Mouse (Mus musculus) heart, embryonic 13.5 days (tissue): ENCODE data around the gene Elmo3. TPM values are rescaled to one million over a fixed set of nuclear protein-coding genes. Genes with fewer than 3 reads are reported as not detected.
A peak's percentile ranks its signal among the peaks of the same experiment; 100 is the strongest.

Source experiments
- ATAC-seq: fragments of 200-750 bp; cut with Nextera tagmentation; 2 replicates; pipeline ENCODE4 v1.8.0; 2017; ENCODE audit warnings: moderate TSS enrichment; ENCODE audit not compliant: insufficient number of reproducible peaks, low FRiP score, low TSS enrichment; ENCODE audit errors: extremely low read depth
- H3K27ac ChIP-seq: fragments of 300-500 bp; sonication (generic); replicated peaks from 2 replicates; pipeline ENCODE4 v1.5.1; 2015; ENCODE audit warnings: moderate library complexity, mild to moderate bottlenecking, inconsistent platforms
- H3K27me3 ChIP-seq: fragments of 300-500 bp; sonication (generic); replicated peaks from 2 replicates; pipeline ENCODE4 v1.6.1; 2015; ENCODE audit warnings: mild to moderate bottlenecking, inconsistent platforms
- H3K36me3 ChIP-seq: fragments of 300-500 bp; sonication (generic); 2 replicates; pipeline ENCODE4 v1.6.1; 2015; ENCODE audit warnings: mild to moderate bottlenecking, inconsistent platforms
- H3K4me1 ChIP-seq: fragments of 300-500 bp; sonication (generic); 2 replicates; pipeline ENCODE4 v1.6.1; 2015; ENCODE audit warnings: inconsistent platforms
- H3K4me2 ChIP-seq: fragments of 300-500 bp; sonication (generic); 2 replicates; pipeline ENCODE4 v1.6.1; 2015; ENCODE audit warnings: inconsistent platforms, mild to moderate bottlenecking, moderate library complexity
- H3K4me3 ChIP-seq: fragments of 300-500 bp; sonication (generic); 2 replicates; pipeline ENCODE4 v1.5.1; 2015; ENCODE audit warnings: moderate library complexity, mild to moderate bottlenecking, inconsistent platforms
- H3K9ac ChIP-seq: fragments of 300-500 bp; sonication (generic); 2 replicates; pipeline ENCODE4 v1.6.1; 2015; ENCODE audit warnings: inconsistent platforms, mild to moderate bottlenecking, moderate library complexity
- H3K9me3 ChIP-seq: fragments of 300-500 bp; sonication (generic); 2 replicates; pipeline ENCODE4 v1.6.1; 2016; ENCODE audit warnings: inconsistent platforms
- WGBS: fragments of 180-500 bp; shearing (Covaris S2); methylation state at CpG from one replicate; pipeline ENCODE4 v1.1.7; 2015; ENCODE audit warnings: mixed read lengths; 5-methylcytosine and 5-hydroxymethylcytosine counted together
- polyA plus RNA-seq: library from polyadenylated mRNA; unstranded; fragments of >200 nt; fragmentation: Nextera tagmentation; extraction: Ambion mirVana; gene quantifications from 2 replicates; pipeline ENCODE4 v1.2.1, GENCODE M21; 2015

Elmo3 gene
- polyA plus RNA-seq, 1 experiment from 2014 or later: 2.6 TPM

DNA sequence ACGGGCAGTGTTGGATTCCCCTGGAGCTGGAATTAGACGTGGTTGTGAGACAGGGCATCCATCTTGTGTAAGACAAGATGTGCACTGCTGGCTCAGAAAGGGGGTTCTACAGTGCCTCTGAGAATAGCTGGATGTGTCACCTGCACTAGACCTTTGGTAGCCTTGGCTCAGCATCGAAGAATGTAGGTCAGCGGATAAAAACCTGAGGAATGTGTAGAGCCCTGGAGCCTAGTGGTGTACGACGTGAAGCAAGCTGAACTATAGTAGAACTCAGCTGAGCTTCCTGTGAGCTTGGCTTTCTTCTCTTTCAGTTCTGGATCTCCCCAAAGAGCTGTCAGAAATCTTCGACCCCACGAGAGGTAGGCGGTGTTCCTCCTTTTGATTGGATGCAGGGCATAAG, 1.5 kb upstream of the Elmo3 start:
- WGBS: 62% methylated on average over 9 of the region's 9 CpGs
- ATAC-seq: 0 out of 2 replicates have a peak, but pooled peaks have one; percentile 16
- Histone ChIP-seq H3K4me3 (no peak overlapping the region), H3K27me3 (no peaks in the 10 kb centered on the region), H3K36me3 (peaks cover 82% of the 10 kb centered on the region), H3K27ac (peak overlapping the region; percentile 67), H3K4me1 (peaks cover 51% of the 10 kb centered on the region), H3K9ac (peak overlapping the region; percentile 21; the same call in 1 of the 2 replicates), H3K9me3 (no peaks in the 10 kb centered on the region), H3K4me2 (no peak overlapping the region)

DNA sequence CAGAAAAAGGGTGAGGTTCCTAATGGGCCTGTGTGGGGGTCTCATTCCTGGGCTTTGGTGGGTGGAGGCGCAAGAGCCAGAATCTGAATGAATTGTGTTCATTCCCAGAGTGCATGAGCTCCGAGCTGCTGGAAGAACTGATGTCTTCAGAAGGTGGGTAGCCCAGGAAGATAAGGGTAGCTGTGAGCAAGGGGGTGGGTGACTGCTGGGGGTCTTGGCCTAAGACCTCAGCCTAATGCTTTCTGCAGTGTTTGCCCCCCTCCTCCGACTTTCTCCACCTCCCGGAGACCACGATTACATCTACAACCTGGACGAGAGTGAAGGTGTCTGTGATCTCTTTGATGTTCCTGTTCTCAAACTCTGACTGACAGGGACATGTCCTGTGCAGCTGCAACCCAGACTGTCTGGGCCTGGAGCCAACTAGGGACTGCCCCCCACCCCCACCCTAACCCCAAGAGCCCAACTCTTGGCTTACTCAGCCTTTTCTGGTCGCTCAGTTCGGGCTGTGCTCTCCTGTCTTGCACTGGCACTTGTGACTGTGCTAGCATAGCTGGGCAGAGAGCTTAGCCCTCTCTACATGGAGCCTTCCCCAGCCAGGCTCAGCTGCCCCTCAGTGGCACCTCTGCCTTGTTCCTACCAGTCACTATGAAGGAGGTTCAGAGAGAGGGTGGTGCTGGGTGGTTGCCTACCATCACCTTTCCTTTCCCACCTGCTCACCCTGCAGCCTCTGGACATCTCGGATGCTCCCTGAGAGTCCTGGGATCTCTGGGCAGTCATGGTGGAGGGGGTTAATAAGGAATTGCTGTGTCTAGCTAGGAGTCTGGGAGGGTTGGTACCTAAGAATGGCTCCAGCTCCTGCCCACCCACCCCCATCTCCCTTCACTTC, 833 bp upstream of the Elmo3 start:
- ATAC-seq: no peak
- H3K4me3 ChIP-seq: no peak overlapping the region
- H3K4me1 ChIP-seq: peaks cover 48% of the 10 kb centered on the region
- peaks cover 82% of the 10 kb centered on the region for H3K36me3 ChIP-seq
- H3K27ac ChIP-seq: peak overlapping the region; percentile 67
- peak overlapping the region; percentile 70; the same call in 1 of the 2 replicates for H3K4me2 ChIP-seq
- 41% methylated on average over 9 of the region's 9 CpGs for WGBS
- no peaks in the 10 kb centered on the region for H3K9me3 ChIP-seq
- no peaks in the 10 kb centered on the region for H3K27me3 ChIP-seq
- peak overlapping the region; percentile 50 for H3K9ac ChIP-seq

DNA sequence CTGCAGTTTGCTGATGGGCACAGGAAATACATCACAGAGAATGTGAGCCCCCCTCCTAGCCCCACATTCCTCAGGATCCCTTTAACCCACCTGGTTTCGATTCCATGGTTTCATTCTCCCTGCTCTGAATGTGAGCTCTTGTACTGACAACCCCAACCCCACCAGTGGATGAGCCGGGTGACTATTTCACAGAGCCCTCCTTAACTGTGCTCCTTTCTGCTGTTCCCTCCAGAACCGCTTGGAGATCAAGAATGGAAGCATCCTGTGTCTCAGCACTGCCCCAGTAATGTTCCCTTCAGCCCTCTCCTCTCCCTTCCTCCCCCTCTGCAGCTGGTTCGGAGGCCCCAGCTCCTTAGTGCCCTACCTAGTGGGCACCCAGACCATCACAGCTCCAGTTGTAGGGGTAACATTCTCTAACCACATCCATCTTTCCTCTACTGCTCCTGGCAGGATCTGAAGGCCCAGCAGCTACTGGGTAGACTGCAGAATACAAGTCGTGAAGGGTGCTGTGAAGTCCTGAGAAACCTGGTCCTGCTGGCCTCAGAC, 818 bp downstream of the Elmo3 start:
- Histone ChIP-seq H3K9ac (peak overlapping the region; percentile 75), H3K36me3 (peaks cover 82% of the 10 kb centered on the region), H3K27me3 (no peaks in the 10 kb centered on the region), H3K9me3 (no peaks in the 10 kb centered on the region), H3K27ac (peak overlapping the region; percentile 67), H3K4me1 (peaks cover 41% of the 10 kb centered on the region), H3K4me3 (peak overlapping the region; percentile 46), H3K4me2 (peak overlapping the region; percentile 70)
- ATAC-seq: no peak
- 50% methylated on average over 5 of the region's 5 CpGs for WGBS

DNA sequence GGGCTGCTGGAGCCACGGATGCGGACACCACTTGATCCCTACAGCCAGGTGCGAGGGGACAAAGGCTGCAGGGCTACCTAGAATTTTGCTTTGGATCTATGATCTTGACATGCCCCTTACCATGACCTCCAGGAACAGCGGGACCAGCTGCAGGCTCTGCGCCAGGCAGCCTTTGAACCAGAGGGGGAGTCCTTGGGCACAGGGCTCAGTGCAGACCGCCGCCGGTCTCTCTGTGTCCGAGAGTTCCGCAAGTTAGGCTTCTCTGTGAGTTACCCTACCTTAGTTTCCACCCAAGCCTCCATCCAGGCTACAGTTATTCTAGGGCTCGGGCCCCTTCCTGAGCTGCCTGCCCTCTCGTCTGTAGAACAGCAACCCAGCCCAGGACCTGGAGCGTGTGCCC, 2.3 kb downstream of the Elmo3 start:
- Histone ChIP-seq H3K9me3 (no peaks in the 10 kb centered on the region), H3K4me2 (no peak overlapping the region), H3K4me1 (peaks cover 42% of the 10 kb centered on the region), H3K27me3 (no peaks in the 10 kb centered on the region), H3K4me3 (no peak overlapping the region), H3K36me3 (peaks cover 82% of the 10 kb centered on the region), H3K27ac (no peak overlapping the region), H3K9ac (no peak overlapping the region)
- 94% methylated on average over 13 of the region's 13 CpGs for WGBS
- no peak for ATAC-seq

DNA sequence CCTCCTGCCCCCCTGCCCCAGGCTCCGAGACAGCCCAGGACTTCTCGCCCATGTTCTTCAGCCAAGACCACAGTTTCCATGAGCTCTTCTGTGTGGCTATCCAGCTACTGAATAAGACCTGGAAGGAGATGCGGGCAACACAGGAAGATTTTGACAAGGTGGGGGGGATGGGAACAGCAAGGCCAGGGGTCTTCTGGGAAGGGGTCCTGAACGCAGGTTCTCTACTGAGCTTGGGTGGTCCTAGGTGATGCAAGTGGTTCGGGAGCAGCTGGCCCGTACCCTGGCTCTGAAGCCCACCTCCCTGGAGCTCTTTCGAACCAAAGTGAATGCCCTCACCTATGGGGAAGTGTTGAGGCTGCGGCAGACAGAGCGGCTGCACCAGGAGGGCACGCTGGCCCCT, 3.0 kb downstream of the Elmo3 start:
- Histone ChIP-seq H3K4me1 (peaks cover 44% of the 10 kb centered on the region), H3K27ac (no peak overlapping the region), H3K9ac (no peak overlapping the region), H3K4me3 (no peak overlapping the region), H3K4me2 (no peak overlapping the region), H3K36me3 (peaks cover 82% of the 10 kb centered on the region), H3K9me3 (no peaks in the 10 kb centered on the region), H3K27me3 (no peaks in the 10 kb centered on the region)
- no peak for ATAC-seq
- WGBS: 91% methylated on average over 10 of the region's 10 CpGs

DNA sequence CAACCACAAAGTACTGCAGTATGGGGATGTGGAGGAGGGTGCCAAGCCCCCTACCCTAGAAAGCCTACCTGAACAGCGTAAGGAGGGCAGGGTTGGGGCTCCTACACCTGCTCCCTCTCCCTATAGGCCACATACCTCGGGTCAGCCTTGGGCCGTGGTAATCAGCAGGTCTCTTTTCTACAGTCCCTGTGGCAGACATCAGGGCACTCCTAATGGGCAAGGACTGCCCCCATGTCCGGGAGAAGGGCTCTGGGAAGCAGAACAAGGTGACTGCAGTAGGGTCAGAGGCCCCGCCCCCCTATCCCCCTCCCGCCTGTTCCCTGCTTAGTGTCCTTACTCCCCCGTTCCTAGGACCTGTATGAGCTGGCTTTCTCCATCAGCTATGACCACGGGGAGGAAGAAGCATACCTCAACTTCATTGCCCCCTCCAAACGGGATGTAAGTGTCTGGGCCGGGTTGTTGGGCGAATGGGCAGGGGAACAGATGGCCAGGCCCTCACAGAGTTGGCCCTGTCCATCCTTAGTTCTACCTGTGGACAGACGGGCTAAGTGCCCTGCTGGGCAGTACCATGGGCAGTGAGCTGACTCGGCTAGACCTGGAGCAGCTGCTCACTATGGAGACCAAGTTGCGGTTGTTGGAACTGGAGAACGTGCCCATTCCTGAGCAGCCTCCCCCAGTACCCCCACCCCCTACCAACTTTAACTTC, 3.9 kb downstream of the Elmo3 start:
- 75% methylated on average over 15 of the region's 15 CpGs for WGBS
- H3K27ac ChIP-seq: no peak overlapping the region
- H3K4me1 ChIP-seq: peaks cover 44% of the 10 kb centered on the region
- H3K9ac ChIP-seq: no peak overlapping the region
- H3K9me3 ChIP-seq: no peaks in the 10 kb centered on the region
- H3K4me3 ChIP-seq: no peak overlapping the region
- H3K36me3 ChIP-seq: peaks cover 80% of the 10 kb centered on the region
- ATAC-seq: no peak
- H3K27me3 ChIP-seq: no peaks in the 10 kb centered on the region
- H3K4me2 ChIP-seq: no peak overlapping the region

DNA sequence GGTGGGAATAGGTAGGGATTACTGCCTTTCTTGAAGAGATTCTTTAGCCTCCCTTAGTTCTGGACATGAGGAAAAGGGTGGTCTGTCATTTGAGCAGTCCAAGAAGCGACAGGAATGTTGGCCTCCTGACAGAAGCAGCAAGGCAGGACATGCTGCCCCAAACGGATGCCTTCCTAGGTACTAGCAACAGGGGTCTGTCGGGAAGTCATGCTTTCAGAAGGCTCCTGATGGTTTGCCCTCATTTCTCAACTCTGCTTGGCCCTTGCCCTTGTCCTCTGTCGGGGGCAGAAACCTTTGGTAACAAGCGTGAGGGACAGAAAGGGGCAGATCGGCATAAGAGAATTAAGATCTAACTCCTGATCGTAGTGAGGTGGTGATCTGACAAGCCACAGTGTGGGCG, 4.7 kb downstream of the Elmo3 start:
- Histone ChIP-seq H3K4me2 (no peak overlapping the region), H3K4me3 (no peak overlapping the region), H3K27ac (no peak overlapping the region), H3K9me3 (no peaks in the 10 kb centered on the region), H3K9ac (no peak overlapping the region), H3K4me1 (peaks cover 44% of the 10 kb centered on the region), H3K36me3 (peaks cover 83% of the 10 kb centered on the region), H3K27me3 (no peaks in the 10 kb centered on the region)
- WGBS: 78% methylated on average over 8 of the region's 8 CpGs
- ATAC-seq: no peak

DNA sequence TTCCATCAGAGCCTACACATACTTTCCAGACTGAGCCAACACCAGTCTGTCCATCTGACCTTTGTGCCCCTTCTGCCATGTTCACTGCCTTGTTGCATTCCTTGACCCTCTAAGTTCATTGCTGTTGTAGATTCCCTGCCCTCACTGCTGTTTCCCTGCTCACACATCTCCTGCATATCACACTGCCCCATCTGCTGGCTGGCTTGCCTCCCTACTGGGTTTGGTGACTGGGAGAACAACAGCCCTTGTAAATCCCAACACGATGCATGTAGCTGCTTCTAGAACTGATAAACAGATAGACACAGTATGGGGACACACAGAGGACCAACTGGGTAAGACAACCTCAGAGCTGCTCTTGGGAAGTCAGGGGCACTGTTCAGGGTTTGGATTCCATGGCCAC, 6.3 kb downstream of the Elmo3 start:
- WGBS: 71% methylated on average over 1 of the region's 1 CpGs
- Histone ChIP-seq H3K4me3 (no peak overlapping the region), H3K4me2 (no peak overlapping the region), H3K4me1 (peaks cover 40% of the 10 kb centered on the region), H3K27ac (no peak overlapping the region), H3K27me3 (no peaks in the 10 kb centered on the region), H3K9ac (no peak overlapping the region), H3K9me3 (no peaks in the 10 kb centered on the region), H3K36me3 (peaks cover 95% of the 10 kb centered on the region)
- no peak for ATAC-seq

DNA sequence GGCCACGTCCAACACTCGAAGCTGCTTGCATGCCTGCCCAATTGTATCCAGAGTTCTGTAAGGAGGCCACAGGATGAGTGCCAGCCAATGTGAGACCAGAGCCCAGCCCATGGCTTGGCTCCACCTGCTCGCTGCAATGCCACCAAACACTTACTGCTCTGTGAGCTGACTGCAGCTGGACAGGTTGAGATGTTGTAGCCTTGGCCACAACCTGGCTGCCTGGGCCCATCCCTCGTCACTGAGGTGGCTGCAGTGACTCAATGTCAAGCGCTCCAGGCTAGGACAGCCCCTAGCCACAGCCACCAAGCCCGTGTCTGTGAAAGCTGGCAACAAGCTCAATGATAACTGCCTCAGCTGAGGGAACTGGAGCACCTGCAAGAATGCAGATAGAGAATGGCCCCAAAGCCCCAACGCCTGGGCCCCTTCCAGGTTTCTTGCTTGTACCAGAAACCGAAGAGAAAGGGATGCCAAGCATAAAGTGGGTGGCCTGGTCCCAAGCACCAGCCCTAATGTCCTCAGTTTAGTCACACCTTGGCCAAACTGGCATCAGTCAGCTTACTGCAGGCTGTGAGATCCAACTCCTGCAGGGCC, 7.6 kb downstream of the Elmo3 start:
- H3K9me3 ChIP-seq: no peaks in the 10 kb centered on the region
- no peak overlapping the region for H3K4me2 ChIP-seq
- 75% methylated on average over 8 of the region's 8 CpGs for WGBS
- H3K27me3 ChIP-seq: no peaks in the 10 kb centered on the region
- H3K4me1 ChIP-seq: peaks cover 39% of the 10 kb centered on the region
- H3K4me3 ChIP-seq: no peak overlapping the region
- 0 out of 2 replicates have a peak overlapping the region, but pooled peaks have one; percentile 24 for H3K27ac ChIP-seq
- no peak for ATAC-seq
- H3K9ac ChIP-seq: no peak overlapping the region
- H3K36me3 ChIP-seq: peaks cover 95% of the 10 kb centered on the region

DNA sequence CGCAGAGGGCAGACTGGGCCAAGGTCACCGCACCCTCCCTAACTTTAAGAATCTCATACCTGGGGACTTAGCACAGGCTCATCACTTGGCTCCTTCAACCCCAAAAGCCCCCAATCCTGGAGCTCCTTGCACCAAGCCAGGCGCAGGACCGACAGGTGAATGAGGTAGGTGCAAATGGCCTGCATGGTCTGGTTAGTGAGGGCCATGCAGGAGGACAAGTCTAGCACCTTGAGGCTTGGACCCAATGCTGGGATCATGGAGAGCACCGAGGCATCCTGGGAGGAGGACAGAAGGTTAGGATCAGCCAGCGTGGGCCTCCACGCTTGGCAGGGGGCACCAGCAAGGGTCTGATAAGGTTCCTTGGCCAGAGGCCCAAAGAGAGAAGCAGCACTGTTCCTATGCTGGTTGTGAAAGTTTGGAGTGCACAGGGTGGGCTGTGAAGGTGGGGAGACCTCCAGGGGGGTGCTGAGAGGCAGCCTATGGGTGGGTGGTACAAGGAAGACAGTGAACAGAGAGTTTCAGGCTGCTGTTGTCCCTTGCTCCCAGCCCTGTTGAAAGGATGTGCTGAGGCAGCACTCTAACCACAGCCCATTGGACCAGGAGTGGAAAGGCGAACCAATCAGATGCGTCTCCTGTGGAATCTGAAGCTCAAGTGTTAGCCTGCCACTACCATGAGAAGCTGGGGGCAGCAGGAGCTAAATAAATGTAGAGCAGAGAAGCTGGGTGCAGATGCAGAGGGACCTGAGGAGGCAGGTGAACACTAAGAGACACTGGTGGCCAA, 8.4 kb downstream of the Elmo3 start:
- H3K27ac ChIP-seq: 0 out of 2 replicates have a peak overlapping the region, but pooled peaks have one; percentile 24
- no peaks in the 10 kb centered on the region for H3K27me3 ChIP-seq
- no peak overlapping the region for H3K9ac ChIP-seq
- no peak for ATAC-seq
- WGBS: 61% methylated on average over 9 of the region's 9 CpGs
- H3K36me3 ChIP-seq: peaks cover 95% of the 10 kb centered on the region
- H3K4me1 ChIP-seq: peaks cover 45% of the 10 kb centered on the region
- no peaks in the 10 kb centered on the region for H3K9me3 ChIP-seq
- H3K4me3 ChIP-seq: no peak overlapping the region
- H3K4me2 ChIP-seq: no peak overlapping the region
